Mouse (Mus musculus) testis, adult 2 months (tissue): ENCODE measurements at regions not wholly inside any gene's neighbourhood (a gene's known extent, or its start where the extent isn't known, plus 50 kb on each side); places are given as distances from the start of the nearest gene placed in this dataset.

Experiments used
- CTCF ChIP-seq: fragments of 200-500 bp; IDR thresholded peaks from 2 replicates; pipeline ENCODE4 v1.5.1; 2012; ENCODE audit warnings: low read depth, mild to moderate bottlenecking, inconsistent platforms, low read length, moderate library complexity; ENCODE audit not compliant: control insufficient read depth, insufficient read depth, insufficient replicate concordance
- POLR2A ChIP-seq: fragments of 200-500 bp; IDR thresholded peaks from 2 replicates; pipeline ENCODE4 v1.6.1; 2012; ENCODE audit warnings: low read depth, mild to moderate bottlenecking, inconsistent platforms, low read length, moderate library complexity; ENCODE audit not compliant: control insufficient read depth

DNA sequence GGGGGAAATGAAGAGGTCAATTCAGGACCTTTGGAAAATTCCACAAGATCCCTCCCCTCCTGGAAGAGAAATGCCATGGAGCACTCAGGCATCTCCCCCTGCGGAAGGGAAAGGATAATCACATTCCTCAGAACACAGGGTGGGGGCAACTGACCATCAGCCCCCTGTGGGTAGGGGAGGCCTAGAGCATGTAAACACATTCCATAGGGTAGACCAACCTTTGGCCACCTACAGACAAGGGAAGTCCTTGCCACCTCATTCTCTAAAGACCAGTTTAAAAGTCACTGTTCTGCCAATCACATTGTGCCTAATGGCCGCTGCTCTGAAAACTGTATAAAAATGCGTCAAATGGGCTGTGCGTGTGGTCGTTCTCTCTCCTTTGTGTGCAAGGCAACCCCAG, 156.9 kb upstream of the Isx start:
- TF ChIP-seq CTCF: no peak
- TF ChIP-seq POLR2A: no peak
